Mouse (Mus musculus): ENCODE data around the gene Tada2a. TPM values are rescaled to one million over a fixed set of nuclear protein-coding genes. Genes with fewer than 3 reads are reported as not detected.
A peak's percentile ranks its signal among the peaks of the same experiment; 100 is the strongest.

Tada2a gene
- polyA plus RNA-seq, 1 experiment: 49.0 TPM

DNA sequence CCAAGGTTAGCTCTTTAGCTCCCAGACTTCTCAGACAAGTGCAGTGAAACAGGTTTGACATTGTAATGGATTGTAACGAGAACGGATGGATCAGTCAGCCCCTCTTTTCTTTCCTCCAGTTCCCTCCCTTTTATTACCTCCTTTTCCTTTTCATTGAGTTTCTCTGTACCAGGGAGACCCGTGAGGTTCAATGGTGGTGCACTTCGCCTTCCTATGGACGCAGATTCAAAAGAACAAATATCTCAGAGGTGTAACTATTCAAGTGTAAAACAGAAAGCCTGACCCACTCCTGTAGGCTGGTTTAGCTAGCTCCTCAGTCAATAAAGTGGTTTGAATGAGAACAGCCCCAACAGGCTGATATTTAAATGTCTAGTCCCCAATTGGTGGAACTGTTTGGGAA, 47.5 kb downstream of the Tada2a start:
- TF ChIP-seq POLR2A (IDR thresholded peaks at IDR 0.05; ENCODE audit: extremely low read depth, insufficient read depth, low read length): no peak
- no peak for TF ChIP-seq CTCF (IDR thresholded peaks at IDR 0.05; ENCODE audit: extremely low read depth, insufficient read depth, low read length)
- H3K4me3 ChIP-seq (ENCODE audit: insufficient read depth, low read length): no peak overlapping the region
- H3K27ac ChIP-seq (ENCODE audit: insufficient read depth, low read length): no peak overlapping the region
- peaks cover 6% of the 10 kb centered on the region; the same call in 1 of the 2 replicates for H3K4me1 ChIP-seq (ENCODE audit: control insufficient read depth, insufficient read depth, low read length)

DNA sequence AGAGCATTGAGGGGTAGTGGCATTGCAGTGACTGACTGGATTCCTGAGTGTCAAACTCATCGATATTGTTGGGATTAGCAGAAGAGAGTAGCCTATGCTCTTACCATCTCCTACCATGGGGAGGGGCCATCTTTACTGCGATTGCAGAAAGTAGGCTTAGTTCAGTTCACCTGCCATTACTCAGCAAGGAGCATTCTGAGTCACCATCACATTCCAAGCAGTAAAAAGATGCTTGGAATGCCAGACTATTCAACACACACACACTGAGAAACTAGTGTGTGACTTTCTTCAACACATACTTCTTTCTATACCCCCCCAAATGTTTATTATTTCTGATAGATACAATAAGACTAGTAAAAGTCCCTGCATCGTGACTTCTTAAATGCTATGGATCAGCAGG, 49.1 kb downstream of the Tada2a start:
- H3K4me3 ChIP-seq (ENCODE audit: insufficient read depth, low read length): no peak overlapping the region
- TF ChIP-seq POLR2A (IDR thresholded peaks at IDR 0.05; ENCODE audit: extremely low read depth, insufficient read depth, low read length) (no peak), CTCF (IDR thresholded peaks at IDR 0.05; ENCODE audit: extremely low read depth, insufficient read depth, low read length) (no peak)
- H3K4me1 ChIP-seq (ENCODE audit: control insufficient read depth, insufficient read depth, low read length): peaks cover 6% of the 10 kb centered on the region; the same call in 1 of the 2 replicates
- H3K27ac ChIP-seq (ENCODE audit: insufficient read depth, low read length): no peak overlapping the region

DNA sequence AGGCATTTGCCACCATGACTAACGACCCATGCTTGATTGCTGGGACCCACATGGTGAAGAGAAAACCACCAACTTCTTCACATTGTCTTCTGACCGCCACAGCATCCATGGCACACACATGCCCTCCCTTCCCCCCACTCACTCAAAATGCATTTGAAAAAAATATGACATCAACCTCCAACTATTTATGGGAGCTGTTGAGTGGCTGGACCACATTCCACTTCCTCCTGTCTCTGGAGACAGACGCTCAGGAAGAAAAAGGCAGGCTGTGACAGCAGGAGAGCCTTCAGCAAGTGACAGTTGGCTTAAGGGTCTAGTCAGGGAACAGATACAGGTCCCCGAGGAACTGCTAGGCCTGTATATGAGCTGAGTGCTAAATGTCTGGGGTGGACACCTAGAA, 49.5 kb downstream of the Tada2a start:
- H3K4me3 ChIP-seq (ENCODE audit: insufficient read depth, low read length): no peak overlapping the region

DNA sequence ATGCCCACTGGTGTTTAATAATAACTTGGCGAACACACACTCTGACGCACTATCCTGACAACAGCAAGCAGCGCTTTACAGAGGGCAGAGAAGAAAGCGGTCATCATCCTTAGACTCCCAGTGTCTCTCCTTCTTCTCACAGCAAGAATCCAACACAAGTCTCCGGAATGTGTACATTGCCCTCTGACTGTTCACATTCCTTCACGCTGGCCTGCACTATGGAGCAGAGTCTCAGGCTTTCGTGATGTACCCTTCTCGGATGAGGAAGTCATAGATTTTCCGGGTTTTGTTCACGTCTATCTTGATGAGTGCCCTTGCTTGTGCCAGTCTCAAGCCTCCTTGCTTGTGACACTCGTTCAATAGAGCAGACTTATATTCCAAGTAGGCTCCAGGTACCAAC, 50.0 kb downstream of the Tada2a start:
- Histone ChIP-seq H3K27ac (ENCODE audit: insufficient read depth, low read length) (0 out of 2 replicates have a peak overlapping the region, but pooled peaks have one; percentile 4), H3K4me1 (ENCODE audit: control insufficient read depth, insufficient read depth, low read length) (peaks cover 8% of the 10 kb centered on the region), H3K4me3 (ENCODE audit: insufficient read depth, low read length) (no peak overlapping the region)
- TF ChIP-seq POLR2A (IDR thresholded peaks at IDR 0.05; ENCODE audit: extremely low read depth, insufficient read depth, low read length) (no peak), CTCF (IDR thresholded peaks at IDR 0.05; ENCODE audit: extremely low read depth, insufficient read depth, low read length) (no peak)

More for the DNA sequence above, 49.5 kb downstream of the Tada2a start:
- no peak overlapping the region for H3K27ac ChIP-seq (ENCODE audit: insufficient read depth, low read length)
- TF ChIP-seq CTCF (IDR thresholded peaks at IDR 0.05; ENCODE audit: extremely low read depth, insufficient read depth, low read length) (no peak), POLR2A (IDR thresholded peaks at IDR 0.05; ENCODE audit: extremely low read depth, insufficient read depth, low read length) (no peak)
- peaks cover 6% of the 10 kb centered on the region; the same call in 1 of the 2 replicates for H3K4me1 ChIP-seq (ENCODE audit: control insufficient read depth, insufficient read depth, low read length)

DNA sequence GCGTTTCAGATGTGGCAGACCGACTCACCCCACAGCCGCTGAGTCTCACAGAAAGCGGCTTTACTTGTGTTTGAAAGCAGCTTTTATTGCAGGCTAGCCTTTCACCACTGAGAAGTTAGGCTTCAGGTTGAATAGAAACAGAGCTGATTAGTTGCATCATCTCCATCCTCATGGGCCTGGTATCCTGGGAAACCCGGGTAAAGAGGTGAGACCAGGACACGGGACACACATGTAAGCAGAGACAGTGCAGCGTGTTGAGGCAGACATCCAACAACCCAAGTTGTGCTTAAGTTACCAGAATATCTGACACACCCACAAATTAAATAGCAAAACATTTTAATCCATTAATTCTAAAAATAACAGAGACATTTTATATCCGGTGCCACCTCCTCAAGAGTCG, 50.8 kb downstream of the Tada2a start:
- TF ChIP-seq CTCF (IDR thresholded peaks at IDR 0.05; ENCODE audit: extremely low read depth, insufficient read depth, low read length) (no peak), POLR2A (IDR thresholded peaks at IDR 0.05; ENCODE audit: extremely low read depth, insufficient read depth, low read length) (no peak)
- H3K4me3 ChIP-seq (ENCODE audit: insufficient read depth, low read length): no peak overlapping the region
- H3K27ac ChIP-seq (ENCODE audit: insufficient read depth, low read length): no peak overlapping the region
- peaks cover 9% of the 10 kb centered on the region for H3K4me1 ChIP-seq (ENCODE audit: control insufficient read depth, insufficient read depth, low read length)

DNA sequence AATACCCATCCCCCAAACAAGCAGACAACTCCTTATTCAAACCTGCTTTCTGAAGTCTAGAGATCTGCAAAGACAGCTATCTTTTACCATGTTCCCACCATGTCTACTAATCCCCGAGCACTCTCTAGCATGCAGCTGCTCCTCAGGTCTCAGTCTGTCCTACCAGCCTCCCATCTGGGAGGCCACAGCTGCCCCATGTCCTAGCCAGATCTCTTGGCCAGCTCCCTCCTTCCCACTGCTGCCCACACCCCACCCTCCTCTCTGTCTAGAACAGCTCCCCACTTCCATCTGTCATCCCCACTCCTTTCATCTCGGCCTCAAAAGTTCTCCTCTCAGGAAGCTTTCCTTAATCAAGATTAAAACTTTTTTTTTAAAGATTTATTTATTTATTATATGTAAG, 52.4 kb downstream of the Tada2a start:
- H3K27ac ChIP-seq (ENCODE audit: insufficient read depth, low read length): no peak overlapping the region
- TF ChIP-seq POLR2A (IDR thresholded peaks at IDR 0.05; ENCODE audit: extremely low read depth, insufficient read depth, low read length) (no peak), CTCF (IDR thresholded peaks at IDR 0.05; ENCODE audit: extremely low read depth, insufficient read depth, low read length) (no peak)

DNA sequence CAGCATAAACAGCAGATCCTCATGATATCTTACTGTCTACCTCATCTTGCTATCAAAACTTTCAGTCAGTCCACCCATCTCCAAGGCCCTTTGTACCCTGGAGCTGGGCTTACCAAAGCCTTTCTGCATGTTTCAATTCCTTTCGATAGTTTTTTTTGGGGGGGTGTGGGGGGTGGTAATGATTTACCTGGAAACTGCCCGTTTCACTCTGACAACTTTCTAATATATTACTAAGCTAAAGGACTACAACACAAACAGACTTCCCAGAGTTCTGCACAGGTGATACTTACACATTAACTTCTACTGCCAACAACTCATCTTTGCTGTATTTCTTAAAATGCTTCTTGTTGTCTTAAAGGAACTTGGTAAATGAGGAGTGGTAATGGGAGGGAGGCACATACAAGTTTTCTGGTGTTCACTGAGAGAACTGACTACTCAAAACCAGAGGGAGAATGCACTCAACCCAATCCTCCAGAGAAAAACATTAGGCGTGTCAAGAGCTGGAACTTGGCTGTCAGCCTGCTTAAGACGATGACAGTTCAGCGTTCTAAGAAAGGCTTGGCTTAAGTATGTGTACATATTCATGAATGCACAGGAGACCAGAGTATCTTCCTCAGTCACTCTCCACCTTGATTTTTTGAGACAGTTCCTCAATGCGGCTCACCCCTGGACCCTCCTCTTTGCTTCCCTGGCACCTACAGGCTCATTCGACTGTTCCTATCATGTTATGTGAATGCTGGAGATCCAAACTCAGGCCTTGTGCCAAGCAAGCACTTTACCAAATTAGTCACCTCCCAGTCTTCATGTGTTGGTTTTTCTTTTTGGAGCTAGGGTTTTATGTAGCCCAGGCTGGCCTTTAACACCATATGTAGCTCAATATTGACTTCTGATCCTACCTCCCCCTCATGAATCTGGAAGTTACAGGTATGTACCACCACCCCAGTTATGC, 55.3 kb downstream of the Tada2a start:
- Histone ChIP-seq H3K4me1 (ENCODE audit: control insufficient read depth, insufficient read depth, low read length) (peaks cover 18% of the 10 kb centered on the region), H3K27ac (ENCODE audit: insufficient read depth, low read length) (peak overlapping the region; percentile 84), H3K4me3 (ENCODE audit: insufficient read depth, low read length) (no peak overlapping the region)
- no peak for TF ChIP-seq POLR2A (IDR thresholded peaks at IDR 0.05; ENCODE audit: extremely low read depth, insufficient read depth, low read length)
- no peak for TF ChIP-seq CTCF (IDR thresholded peaks at IDR 0.05; ENCODE audit: extremely low read depth, insufficient read depth, low read length)

More for the DNA sequence above, 52.4 kb downstream of the Tada2a start:
- Histone ChIP-seq H3K4me1 (ENCODE audit: control insufficient read depth, insufficient read depth, low read length) (peaks cover 20% of the 10 kb centered on the region), H3K4me3 (ENCODE audit: insufficient read depth, low read length) (no peak overlapping the region)

DNA sequence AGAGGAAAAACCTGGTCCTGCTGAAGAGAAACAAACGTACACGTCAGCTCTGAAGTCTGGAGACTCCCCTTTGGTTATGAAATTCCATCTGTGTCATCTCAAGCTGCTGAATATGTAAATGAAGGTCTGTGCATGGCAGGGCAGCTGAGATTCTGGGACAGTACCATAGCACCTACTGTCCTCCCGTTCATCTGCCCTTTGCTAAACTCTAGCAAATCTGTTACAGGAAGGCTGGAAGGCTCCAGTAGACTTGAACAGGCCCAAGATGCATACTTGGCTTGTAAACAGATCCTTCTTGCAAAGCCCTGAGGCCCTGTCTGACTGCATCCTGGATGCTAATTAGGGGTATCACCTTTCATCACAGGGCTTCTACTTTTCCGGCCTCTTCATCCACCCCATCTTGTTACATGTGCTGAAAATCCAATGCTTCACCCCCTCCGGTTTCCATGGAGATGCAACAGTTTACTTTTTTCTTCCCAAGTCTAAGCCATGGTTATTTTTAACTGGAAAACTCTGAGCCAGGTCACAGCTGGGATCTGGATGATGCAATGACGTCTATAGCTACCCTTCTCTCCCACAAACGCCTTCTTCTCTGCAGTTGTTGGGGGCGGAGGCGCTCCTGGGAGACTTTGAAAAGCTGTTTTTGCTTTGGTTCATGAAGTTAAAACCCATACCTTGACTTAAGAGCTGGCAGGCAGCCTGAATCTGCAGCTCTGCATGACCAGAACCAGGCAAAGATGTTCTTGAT, 56.3 kb downstream of the Tada2a start:
- TF ChIP-seq POLR2A (IDR thresholded peaks at IDR 0.05; ENCODE audit: extremely low read depth, insufficient read depth, low read length): no peak
- no peak for TF ChIP-seq CTCF (IDR thresholded peaks at IDR 0.05; ENCODE audit: extremely low read depth, insufficient read depth, low read length)
- peak overlapping the region; percentile 84 for H3K27ac ChIP-seq (ENCODE audit: insufficient read depth, low read length)
- H3K4me3 ChIP-seq (ENCODE audit: insufficient read depth, low read length): no peak overlapping the region
- peaks cover 19% of the 10 kb centered on the region for H3K4me1 ChIP-seq (ENCODE audit: control insufficient read depth, insufficient read depth, low read length)

DNA sequence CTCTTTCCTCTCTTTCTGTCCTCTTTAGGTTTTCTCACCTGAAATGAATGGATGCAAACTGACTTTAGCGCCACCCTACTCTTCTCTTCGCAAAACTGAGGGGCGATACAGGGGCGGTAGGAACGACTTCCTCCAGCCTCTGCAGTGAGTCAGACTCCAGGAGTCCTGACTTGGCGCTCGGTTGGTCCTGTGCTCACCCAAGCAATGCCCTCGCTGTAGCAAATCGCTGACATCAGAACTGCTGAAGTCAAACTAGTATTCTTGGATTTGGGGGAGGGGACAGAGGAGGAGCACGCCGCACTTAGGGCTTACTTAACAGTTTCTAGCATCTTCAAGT, 60.4 kb downstream of the Tada2a start, which contains the start of gene Dusp14:
Gene Dusp14 (minus strand): TSS at position 228 of the 337 bp plus-strand sequence.
- H3K4me3 ChIP-seq (ENCODE audit: insufficient read depth, low read length): peak within 1 kb of the TSS; percentile 71
- TF ChIP-seq POLR2A (IDR thresholded peaks at IDR 0.05; ENCODE audit: extremely low read depth, insufficient read depth, low read length) (no peak), CTCF (IDR thresholded peaks at IDR 0.05; ENCODE audit: extremely low read depth, insufficient read depth, low read length) (no peak)
- H3K27ac ChIP-seq (ENCODE audit: insufficient read depth, low read length): peak within 1 kb of the TSS; percentile 58

More for the DNA sequence above, 60.4 kb downstream of the Tada2a start, which contains the start of gene Dusp14:
- H3K4me1 ChIP-seq (ENCODE audit: control insufficient read depth, insufficient read depth, low read length): peaks cover 17% of the 10 kb centered on the region
